Mouse (Mus musculus) small intestine, adult 2 months (tissue): Measurements from ENCODE around the gene Ppara. TPM values are rescaled to one million over a fixed set of nuclear protein-coding genes. Genes with fewer than 3 reads are reported as not detected.
"Not testable (repeated sequence)": the region's sequence is repeated elsewhere in the genome, so short reads cannot be mapped to it uniquely, and the experiment has no call there.

Source experiments
- H3K27ac ChIP-seq: fragments of 200-500 bp; 2 replicates; pipeline ENCODE4 v1.5.1; 2012; ENCODE audit warnings: low read depth, low read length, control low read depth, inconsistent platforms; ENCODE audit not compliant: insufficient read depth
- H3K27me3 ChIP-seq: fragments of 200-500 bp; 2 replicates; pipeline ENCODE4 v1.6.1; 2012; ENCODE audit warnings: mild to moderate bottlenecking, moderate library complexity, low read length, inconsistent platforms; ENCODE audit not compliant: control insufficient read depth, insufficient read depth
- H3K36me3 ChIP-seq: fragments of 200-500 bp; 2 replicates; pipeline ENCODE4 v1.6.1; 2012; ENCODE audit warnings: mild to moderate bottlenecking, low read length, control low read depth, inconsistent platforms; ENCODE audit not compliant: control insufficient read depth, insufficient read depth
- H3K4me1 ChIP-seq: fragments of 200-500 bp; 2 replicates; pipeline ENCODE4 v1.6.1; 2012; ENCODE audit warnings: low read length, inconsistent platforms, mixed read lengths; ENCODE audit not compliant: control insufficient read depth, insufficient read depth, insufficient read length
- H3K4me3 ChIP-seq: fragments of 200-500 bp; 2 replicates; pipeline ENCODE4 v1.5.1; 2012; ENCODE audit warnings: low read depth, mild to moderate bottlenecking, control low read depth, inconsistent platforms, low read length, moderate library complexity
- CTCF ChIP-seq: fragments of 200-500 bp; IDR thresholded peaks from 2 replicates; pipeline ENCODE4 v1.5.1; 2012; ENCODE audit warnings: low read depth, mild to moderate bottlenecking, control low read depth, inconsistent platforms, low read length, moderate library complexity, mixed read lengths; ENCODE audit not compliant: insufficient replicate concordance, insufficient read length; ENCODE audit errors: extremely low read depth
- POLR2A ChIP-seq: fragments of 200-500 bp; IDR thresholded peaks from 2 replicates; pipeline ENCODE4 v1.6.1; 2012; ENCODE audit warnings: low read depth, mild to moderate bottlenecking, control low read depth, inconsistent platforms, low read length, moderate library complexity
- WGBS: fragments of 180-500 bp; shearing (Covaris S2); methylation state at CpG from one replicate; pipeline ENCODE4 v1.1.7; 2018; 5-methylcytosine and 5-hydroxymethylcytosine counted together
- polyA plus RNA-seq: library from polyadenylated mRNA; depleted of rRNA; stranded (reverse); fragments of >200 nt; gene quantifications from 2 replicates; pipeline ENCODE4 v1.2.3, GENCODE M21; 2012

Ppara gene
- polyA plus RNA-seq, 1 experiment = 7.2 TPM

DNA sequence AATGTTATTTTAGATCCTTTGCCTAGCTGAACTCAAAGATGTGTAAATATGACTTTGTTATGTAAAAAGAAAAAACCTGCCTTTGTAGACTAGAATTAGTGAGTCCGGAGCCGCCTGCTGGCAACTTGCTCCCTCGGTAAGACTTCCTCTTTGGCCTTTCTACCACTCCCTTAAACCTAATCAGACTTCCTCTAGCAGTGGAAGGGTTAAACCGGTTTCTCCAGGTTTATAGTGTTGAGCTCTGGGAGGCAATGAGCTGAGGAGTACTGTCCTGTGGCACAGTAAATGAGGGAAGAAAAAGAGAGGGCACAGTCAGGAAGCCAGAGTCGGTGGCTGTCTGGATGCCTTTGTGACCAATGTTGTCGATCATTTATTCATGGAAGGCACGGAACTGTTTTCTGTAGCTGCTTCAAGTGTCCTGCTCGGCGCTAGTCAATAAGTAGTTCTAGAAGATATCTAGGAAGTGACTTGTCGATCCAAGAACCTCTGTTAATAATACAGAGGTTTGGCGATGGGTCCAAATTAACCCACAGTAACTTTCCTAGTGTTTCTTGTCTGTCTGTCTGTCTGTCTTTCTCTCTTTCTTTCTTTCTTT lies 37.5 kb downstream of the Ppara start:
- 16% methylated on average over 11 of the region's 11 CpGs for WGBS
- Histone ChIP-seq H3K4me3 (no peak overlapping the region), H3K36me3 (no peaks in the 10 kb centered on the region), H3K27me3 (no peaks in the 10 kb centered on the region), H3K4me1 (peaks cover 64% of the 10 kb centered on the region), H3K27ac (peak overlapping the region; percentile 84)
- no peak for TF ChIP-seq POLR2A
- TF ChIP-seq CTCF = peak; percentile 20; the same call in 1 of the 2 replicates

- Histone ChIP-seq H3K36me3 (no peaks in the 10 kb centered on the region), H3K27ac (peak overlapping the region; percentile 71), H3K27me3 (no peaks in the 10 kb centered on the region), H3K4me1 (peaks cover 55% of the 10 kb centered on the region), H3K4me3 (peak overlapping the region; percentile 20; the same call in 1 of the 2 replicates)
- 31% methylated on average over 9 of the region's 9 CpGs for WGBS
- TF ChIP-seq CTCF (no peak), POLR2A (no peak)
Measured at GRCm38 (mm10) chr15:85774419-85774818, 39.6 kb downstream of the Ppara start.

DNA sequence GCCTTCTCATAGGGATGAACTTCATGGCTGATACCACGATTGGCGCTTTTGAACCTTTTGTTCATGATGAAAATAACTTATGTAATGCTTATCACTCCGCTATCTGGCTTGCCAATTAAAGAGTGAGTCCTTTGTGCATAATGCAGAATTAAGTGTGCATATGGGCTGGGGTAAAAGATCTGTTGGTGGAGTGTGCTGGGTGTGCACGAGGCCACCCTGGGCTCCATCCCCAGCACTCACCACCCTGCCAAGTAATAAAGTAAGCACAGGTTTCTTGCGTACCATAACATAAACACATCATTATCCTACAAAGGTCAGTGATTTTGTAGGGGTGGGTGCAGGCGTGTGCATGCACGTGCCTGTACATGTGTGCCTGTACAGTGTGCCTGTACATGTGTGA lies 40.2 kb downstream of the Ppara start:
- 0 out of 2 replicates have a peak, but pooled peaks cover 1% of the 10 kb centered on the region for H3K36me3 ChIP-seq
- TF ChIP-seq CTCF (no peak), POLR2A (no peak)
- H3K27me3 ChIP-seq = no peaks in the 10 kb centered on the region
- no peak overlapping the region for H3K4me3 ChIP-seq
- H3K27ac ChIP-seq = peak overlapping the region; percentile 71
- 33% methylated on average over 7 of the region's 7 CpGs for WGBS
- H3K4me1 ChIP-seq = peaks cover 49% of the 10 kb centered on the region

DNA sequence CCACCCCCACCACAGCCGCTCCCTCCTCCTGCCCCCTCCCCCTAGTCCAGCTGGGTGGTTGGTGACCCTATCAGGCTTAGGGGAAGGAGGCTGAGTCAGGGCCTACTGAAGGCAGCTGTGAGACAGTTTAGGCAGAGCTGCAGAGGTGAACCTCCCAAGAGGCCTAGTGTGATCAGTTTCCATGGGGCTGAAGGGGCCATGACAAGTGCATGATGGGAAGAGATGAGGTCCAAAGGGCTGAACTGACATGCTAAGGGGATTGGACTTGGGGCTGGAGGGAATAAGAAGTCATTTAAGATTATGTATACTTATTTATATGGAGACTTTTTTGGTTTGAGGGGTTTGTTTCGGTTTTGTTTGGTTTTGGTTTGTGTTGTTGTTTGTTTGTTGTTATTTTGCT lies 41.5 kb downstream of the Ppara start:
- TF ChIP-seq POLR2A = no peak
- TF ChIP-seq CTCF = no peak
- Histone ChIP-seq H3K27me3 (no peaks in the 10 kb centered on the region), H3K27ac (no peak overlapping the region), H3K36me3 (0 out of 2 replicates have a peak, but pooled peaks cover 1% of the 10 kb centered on the region), H3K4me1 (peaks cover 39% of the 10 kb centered on the region), H3K4me3 (no peak overlapping the region)
- 87% methylated on average over 2 of the region's 2 CpGs for whole genome bisulfite sequencing

DNA sequence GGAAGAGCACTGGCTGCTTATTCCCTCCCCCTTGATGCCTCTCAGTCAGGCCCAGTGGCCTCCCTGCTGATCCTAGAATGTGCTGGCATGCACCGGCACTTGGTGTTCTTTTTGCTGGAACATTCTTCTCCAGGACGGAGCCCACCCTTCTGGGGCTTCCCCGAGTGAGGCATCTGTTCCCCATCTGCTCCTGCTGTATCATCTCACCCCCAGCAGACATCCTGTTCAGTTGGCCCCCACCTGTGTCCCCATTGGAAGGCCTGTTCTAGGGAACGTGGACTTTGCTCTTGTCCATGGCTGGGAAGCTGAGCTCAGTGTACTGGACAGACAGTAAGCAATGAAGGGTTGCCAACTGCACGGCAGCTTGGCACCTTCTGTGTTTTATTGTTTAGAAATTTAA lies 42.0 kb downstream of the Ppara start:
- no peak for TF ChIP-seq CTCF
- TF ChIP-seq POLR2A = no peak
- 23% methylated on average over 5 of the region's 5 CpGs for WGBS
- H3K27ac ChIP-seq = no peak overlapping the region

GRCm38 (mm10) chr15:85778891-85779290 lies 44.1 kb downstream of the Ppara start:
- H3K27ac ChIP-seq, H3K36me3 ChIP-seq, H3K27me3 ChIP-seq, H3K4me3 ChIP-seq: not testable (repeated sequence)
- peaks cover 22% of the 10 kb centered on the region for H3K4me1 ChIP-seq
- WGBS = 78% methylated on average over 6 of the region's 6 CpGs

More for the DNA sequence above, 42.0 kb downstream of the Ppara start:
- Histone ChIP-seq H3K36me3 (0 out of 2 replicates have a peak, but pooled peaks cover 1% of the 10 kb centered on the region), H3K4me1 (peaks cover 33% of the 10 kb centered on the region), H3K27me3 (no peaks in the 10 kb centered on the region), H3K4me3 (no peak overlapping the region)

GRCm38 (mm10) chr15:85783146-85783545 lies 48.4 kb downstream of the Ppara start:
- TF ChIP-seq POLR2A = no peak
- Histone ChIP-seq H3K4me1 (no peaks in the 10 kb centered on the region), H3K36me3 (peaks cover 12% of the 10 kb centered on the region), H3K27me3 (no peaks in the 10 kb centered on the region), H3K4me3 (no peak overlapping the region), H3K27ac (no peak overlapping the region)
- WGBS = 94% methylated on average over 4 of the region's 4 CpGs

GRCm38 (mm10) chr15:85784341-85784740 lies 49.6 kb downstream of the Ppara start:
- H3K36me3 ChIP-seq = peaks cover 17% of the 10 kb centered on the region
- H3K27me3 ChIP-seq = no peaks in the 10 kb centered on the region
- 88% methylated on average over 3 of the region's 3 CpGs for WGBS
- no peak overlapping the region for H3K4me3 ChIP-seq
- no peak overlapping the region for H3K27ac ChIP-seq
- no peak for TF ChIP-seq CTCF
- TF ChIP-seq POLR2A = no peak
- H3K4me1 ChIP-seq = no peaks in the 10 kb centered on the region
